Mouse (Mus musculus) embryonic facial prominence, embryonic 10.5 days (tissue): Measurements from ENCODE around the gene Samd8. TPM values are rescaled to one million over a fixed set of nuclear protein-coding genes. Genes with fewer than 3 reads are reported as not detected.

Source experiments
- polyA plus RNA-seq: library from polyadenylated mRNA; unstranded; fragments of >200 nt; fragmentation: Nextera tagmentation; extraction: Ambion mirVana; gene quantifications from 2 replicates; pipeline ENCODE4 v1.2.1, GENCODE M21; 2016

Samd8 gene
- polyA plus RNA-seq, 1 experiment from 2014 or later, result 10.4 TPM

Other genes starting within 250 kb of the Samd8 start
- not detected in 2 replicates for gene Dupd1, start 36.0 kb upstream of the Samd8 start, polyA plus RNA-seq
- gene Dusp13, start 650 bp downstream of the Samd8 start, polyA plus RNA-seq, result 0.55 TPM in 1 of 2 replicates, not detected in the other
- 286 TPM in 2 replicates for gene Vdac2, start 74.7 kb downstream of the Samd8 start, polyA plus RNA-seq
- 17.4 and 18.3 TPM in 2 replicates for gene Comtd1, start 98.4 kb downstream of the Samd8 start, polyA plus RNA-seq
- 9.7 and 12.5 TPM in 2 replicates for gene Zfp503, start 239.1 kb downstream of the Samd8 start, polyA plus RNA-seq